Mouse (Mus musculus): ENCODE measurements around the gene Ceacam13. TPM values are rescaled to one million over a fixed set of nuclear protein-coding genes. Genes with fewer than 3 reads are reported as not detected.
"Not testable (repeated sequence)": the region's sequence is repeated elsewhere in the genome, so short reads cannot be mapped to it uniquely, and the experiment has no call there.

Ceacam13 gene
- total RNA-seq (2021): not detected
- long read RNA-seq, experiment 1: 0 reads
- long read RNA-seq, experiment 2: 0 reads

GRCm38 (mm10) chr7:18009589-18009988 lies at the start of gene Ceacam13:
Gene Ceacam13, plus strand, starts transcription at chr7:18009889.
- intact Hi-C loops (cut with DNase I): no loop called here
- Histone ChIP-seq H3K27ac (no peak within 1 kb of the TSS), H3K4me3 (no peak within 1 kb of the TSS)
- DNase-seq (ENCODE audit: extremely low spot score in 1 of 2, low spot score in 2 of 2): no peak
- no peak for TF ChIP-seq CTCF (IDR thresholded peaks at IDR 0.05)

DNA sequence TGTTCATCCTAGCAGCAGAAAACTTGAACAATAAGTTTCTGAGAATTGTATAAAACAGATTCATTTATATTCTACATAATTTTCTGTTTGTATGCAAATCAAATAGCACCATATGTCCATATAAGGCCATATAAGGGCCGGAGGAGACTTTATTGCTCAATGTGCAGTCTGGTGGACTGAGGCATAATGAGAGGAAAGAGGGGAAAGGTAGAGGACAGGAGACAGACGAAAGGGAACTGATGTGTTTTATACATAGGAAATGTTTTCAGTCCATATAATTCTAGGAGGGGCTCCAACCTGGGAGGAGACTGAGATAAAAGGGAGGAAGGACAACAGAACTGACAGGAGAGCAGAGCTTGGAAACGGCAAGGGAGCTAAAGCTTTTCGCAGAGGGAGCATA lies 37.9 kb upstream of the Ceacam13 start, which contains the start of gene Ceacam11:
Gene Ceacam11 (plus strand): TSS at position 301 of the 400 bp plus-strand sequence.
- DNase-seq (ENCODE audit: extremely low spot score in 1 of 2, low spot score in 2 of 2): no peak
- Histone ChIP-seq H3K27ac (no peak within 1 kb of the TSS), H3K4me3 (no peak within 1 kb of the TSS)
- no peak for TF ChIP-seq CTCF (IDR thresholded peaks at IDR 0.05)
- intact Hi-C loops (cut with DNase I): no loop called here

DNA sequence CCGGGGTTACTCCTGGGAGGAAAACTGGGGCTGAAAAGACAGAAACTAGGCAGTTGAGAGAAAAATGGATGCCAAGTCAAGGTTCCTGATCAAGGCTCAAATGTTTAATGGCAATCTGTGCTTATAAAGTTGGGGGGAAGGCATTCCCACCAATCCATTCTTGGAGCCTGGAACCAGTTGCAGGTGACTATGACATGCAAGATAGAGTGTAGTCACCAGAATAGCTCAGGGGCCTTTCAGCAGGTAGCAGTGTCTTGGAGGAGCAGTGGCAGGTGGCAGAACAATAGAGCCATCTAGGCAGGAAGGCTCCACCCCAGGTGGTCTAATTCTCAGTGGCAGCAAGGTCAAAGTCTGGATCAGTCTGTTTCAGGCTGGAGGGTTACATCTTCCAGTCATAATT lies 8.6 kb upstream of the Ceacam13 start:
- H3K4me3 ChIP-seq; DNase-seq (ENCODE audit: extremely low spot score in 1 of 2, low spot score in 2 of 2); intact Hi-C loops (cut with DNase I); H3K27ac ChIP-seq: not testable (repeated sequence)

- no peak for TF ChIP-seq CTCF (IDR thresholded peaks at IDR 0.05)
- DNase-seq (ENCODE audit: extremely low spot score in 1 of 2, low spot score in 2 of 2): no peak
- Histone ChIP-seq H3K27ac (no peak within 1 kb of the TSS), H3K4me3 (no peak within 1 kb of the TSS)
- intact Hi-C loops (cut with DNase I): no loop called here
Measured at GRCm38 (mm10) chr7:18065629-18066028, 55.9 kb downstream of the Ceacam13 start, which contains the start of gene Ceacam12. Gene Ceacam12, plus strand, starts transcription at chr7:18065929.

Small RNA genes within 50 kb of the gene (microRNA-seq; reads per million reads assigned to microRNA genes)
- gene Gm22414: 0 reads per million in 2 experiments

Other genes with a start within 250 kb of the Ceacam13 start
- gene Ceacam14, start 197.3 kb upstream of the Ceacam13 start, total RNA-seq (2021): not detected
- not detected for gene Gm5155, start 138.1 kb upstream of the Ceacam13 start, total RNA-seq (2021)
- gene Ceacam11, start 37.8 kb upstream of the Ceacam13 start, total RNA-seq (2021): not detected
- gene Ceacam12, start 56.0 kb downstream of the Ceacam13 start, total RNA-seq (2021): not detected
- not detected for gene Igfl3, start 166.6 kb downstream of the Ceacam13 start, total RNA-seq (2021)
- not detected for gene Mill1, start 235.5 kb downstream of the Ceacam13 start, total RNA-seq (2021)